Mouse (Mus musculus) heart, embryonic 16.5 days (tissue): ENCODE results near the gene Olfr374. TPM values are rescaled to one million over a fixed set of nuclear protein-coding genes. Genes with fewer than 3 reads are reported as not detected.
A peak's percentile ranks its signal among the peaks of the same experiment; 100 is the strongest.

Experiments used
- ATAC-seq: fragments of 200-750 bp; cut with Nextera tagmentation; replicated peaks from 2 replicates; pipeline ENCODE4 v1.8.0; 2017; ENCODE audit warnings: moderate number of reproducible peaks; ENCODE audit not compliant: insufficient read depth, low FRiP score; ENCODE audit errors: extremely low read depth
- H3K27ac ChIP-seq: fragments of 300-500 bp; sonication (generic); 2 replicates; pipeline ENCODE4 v1.5.1; 2014; ENCODE audit warnings: mild to moderate bottlenecking, low read length, control low read depth, moderate library complexity
- H3K27me3 ChIP-seq: fragments of 300-500 bp; sonication (generic); 2 replicates; pipeline ENCODE4 v1.6.1; 2014; ENCODE audit warnings: low read length, mixed read lengths; ENCODE audit not compliant: control insufficient read depth, insufficient read depth
- H3K36me3 ChIP-seq: fragments of 300-500 bp; sonication (generic); 2 replicates; pipeline ENCODE4 v1.6.1; 2014; ENCODE audit not compliant: control insufficient read depth, insufficient read depth
- H3K4me1 ChIP-seq: fragments of 300-500 bp; sonication (generic); 2 replicates; pipeline ENCODE4 v1.6.1; 2014; ENCODE audit warnings: low read length, mixed read lengths; ENCODE audit not compliant: control insufficient read depth, insufficient read depth
- H3K4me2 ChIP-seq: fragments of 300-500 bp; sonication (generic); 2 replicates; pipeline ENCODE4 v1.6.1; 2014; ENCODE audit warnings: low read depth, mild to moderate bottlenecking, control low read depth, low read length
- H3K4me3 ChIP-seq: fragments of 300-500 bp; sonication (generic); 2 replicates; pipeline ENCODE4 v1.5.1; 2014; ENCODE audit warnings: mild to moderate bottlenecking, control low read depth, low read length
- H3K9ac ChIP-seq: fragments of 300-500 bp; sonication (generic); 2 replicates; pipeline ENCODE4 v1.6.1; 2014; ENCODE audit warnings: low read length, control low read depth
- H3K9me3 ChIP-seq: fragments of 300-500 bp; sonication (generic); replicated peaks from 2 replicates; pipeline ENCODE4 v1.6.1; 2016; ENCODE audit warnings: low read length; ENCODE audit not compliant: control insufficient read depth
- WGBS: fragments of 180-500 bp; shearing (Covaris S2); extraction: QIAGEN DNeasy Blood & Tissue Kit; methylation state at CpG from one replicate; pipeline ENCODE4 v1.1.7; 2014; 5-methylcytosine and 5-hydroxymethylcytosine counted together
- polyA plus RNA-seq: library from polyadenylated mRNA; unstranded; fragments of >200 nt; fragmentation: Nextera tagmentation; extraction: Ambion mirVana; gene quantifications from 2 replicates; pipeline ENCODE4 v1.2.1, GENCODE M21; 2015

Gene Olfr374
- polyA plus RNA-seq, 1 experiment from 2014 or later, result not detected

DNA sequence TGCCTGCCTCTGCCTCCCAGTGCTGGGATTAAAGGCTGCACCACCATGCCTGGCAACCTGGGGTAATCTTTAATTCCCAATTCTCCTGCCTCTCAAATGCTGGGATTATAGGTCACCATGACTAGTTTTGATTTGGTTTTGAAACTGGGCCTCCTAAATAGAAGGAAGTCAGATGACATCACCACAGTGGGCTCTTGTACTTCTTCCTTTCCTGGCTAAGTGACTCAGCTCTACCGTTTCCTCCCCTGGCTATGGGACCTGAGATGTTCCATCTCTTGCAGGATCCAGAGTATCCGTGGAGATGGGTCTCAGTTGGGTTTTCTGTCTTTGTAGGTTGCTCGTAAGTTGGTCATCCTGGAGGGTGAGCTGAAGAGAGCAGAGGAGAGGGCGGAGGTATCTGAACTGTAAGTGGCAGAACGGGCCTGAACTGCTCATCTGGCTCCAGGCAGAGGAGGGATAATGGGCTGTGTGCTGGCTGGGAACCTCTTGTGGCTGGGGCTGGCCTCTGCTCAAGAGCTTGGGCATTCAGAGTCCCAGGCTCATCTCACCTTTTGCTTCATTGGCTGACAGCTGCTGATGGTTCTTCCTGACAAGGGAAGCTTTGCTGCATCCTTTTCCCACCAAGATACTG lies 37.6 kb downstream of the Olfr374 start:
- WGBS, result 72% methylated on average over 5 of the region's 5 CpGs
- no peak for ATAC-seq
- no peak overlapping the region for H3K4me3 ChIP-seq
- H3K4me2 ChIP-seq, result no peak overlapping the region
- no peaks in the 10 kb centered on the region for H3K27me3 ChIP-seq
- H3K36me3 ChIP-seq, result peaks cover 83% of the 10 kb centered on the region
- H3K4me1 ChIP-seq, result peaks cover 18% of the 10 kb centered on the region
- 0 out of 2 replicates have a peak overlapping the region, but pooled peaks have one; percentile 12 for H3K27ac ChIP-seq
- no peaks in the 10 kb centered on the region for H3K9me3 ChIP-seq
- H3K9ac ChIP-seq, result no peak overlapping the region

GRCm38 (mm10) chr8:72145511-72145910 lies 38.7 kb downstream of the Olfr374 start:
- ATAC-seq, result no peak
- Histone ChIP-seq H3K36me3 (peaks cover 88% of the 10 kb centered on the region), H3K9ac (no peak overlapping the region), H3K4me1 (peaks cover 18% of the 10 kb centered on the region), H3K4me2 (no peak overlapping the region), H3K27me3 (no peaks in the 10 kb centered on the region), H3K9me3 (no peaks in the 10 kb centered on the region), H3K27ac (no peak overlapping the region), H3K4me3 (no peak overlapping the region)
- WGBS, result 73% methylated on average over 3 of the region's 3 CpGs

- H3K4me3 ChIP-seq, result no peak overlapping the region
- WGBS, result 53% methylated on average over 1 of the region's 1 CpGs
- H3K27me3 ChIP-seq, result no peaks in the 10 kb centered on the region
- peaks cover 18% of the 10 kb centered on the region for H3K4me1 ChIP-seq
- no peak for ATAC-seq
- H3K36me3 ChIP-seq, result peaks cover 89% of the 10 kb centered on the region
- H3K27ac ChIP-seq, result no peak overlapping the region
- H3K9ac ChIP-seq, result no peak overlapping the region
- H3K4me2 ChIP-seq, result no peak overlapping the region
- no peaks in the 10 kb centered on the region for H3K9me3 ChIP-seq
These were observed 39.2 kb downstream of the Olfr374 start for GRCm38 (mm10) chr8:72146056-72146455.

GRCm38 (mm10) chr8:72146556-72146955 lies 39.7 kb downstream of the Olfr374 start:
- Histone ChIP-seq H3K27me3 (no peaks in the 10 kb centered on the region), H3K4me3 (no peak overlapping the region), H3K9me3 (no peaks in the 10 kb centered on the region), H3K4me2 (no peak overlapping the region), H3K36me3 (peaks cover 90% of the 10 kb centered on the region), H3K27ac (peak overlapping the region; percentile 29), H3K9ac (no peak overlapping the region), H3K4me1 (peaks cover 18% of the 10 kb centered on the region)
- WGBS, result 80% methylated on average over 3 of the region's 3 CpGs
- no peak for ATAC-seq

GRCm38 (mm10) chr8:72147266-72147665 lies 40.4 kb downstream of the Olfr374 start:
- WGBS, result 29% methylated on average over 2 of the region's 2 CpGs
- Histone ChIP-seq H3K36me3 (peaks cover 90% of the 10 kb centered on the region), H3K9ac (no peak overlapping the region), H3K27ac (peak overlapping the region; percentile 29; the same call in 1 of the 2 replicates), H3K4me1 (peaks cover 18% of the 10 kb centered on the region), H3K9me3 (no peaks in the 10 kb centered on the region), H3K27me3 (no peaks in the 10 kb centered on the region), H3K4me2 (no peak overlapping the region), H3K4me3 (no peak overlapping the region)
- ATAC-seq, result no peak; the same call in 1 of the 2 replicates

GRCm38 (mm10) chr8:72149056-72149455 lies 42.2 kb downstream of the Olfr374 start:
- no peak for ATAC-seq
- Histone ChIP-seq H3K9ac (no peak overlapping the region), H3K4me3 (no peak overlapping the region), H3K27me3 (no peaks in the 10 kb centered on the region), H3K4me1 (peaks cover 18% of the 10 kb centered on the region), H3K27ac (no peak overlapping the region), H3K4me2 (no peak overlapping the region), H3K9me3 (no peaks in the 10 kb centered on the region), H3K36me3 (peaks cover 83% of the 10 kb centered on the region)
- WGBS, result 64% methylated on average over 1 of the region's 1 CpGs

- Histone ChIP-seq H3K4me1 (peaks cover 7% of the 10 kb centered on the region), H3K36me3 (peaks cover 61% of the 10 kb centered on the region), H3K4me3 (no peak overlapping the region)
These were observed 44.7 kb downstream of the Olfr374 start for GRCm38 (mm10) chr8:72151418-72152078.

DNA sequence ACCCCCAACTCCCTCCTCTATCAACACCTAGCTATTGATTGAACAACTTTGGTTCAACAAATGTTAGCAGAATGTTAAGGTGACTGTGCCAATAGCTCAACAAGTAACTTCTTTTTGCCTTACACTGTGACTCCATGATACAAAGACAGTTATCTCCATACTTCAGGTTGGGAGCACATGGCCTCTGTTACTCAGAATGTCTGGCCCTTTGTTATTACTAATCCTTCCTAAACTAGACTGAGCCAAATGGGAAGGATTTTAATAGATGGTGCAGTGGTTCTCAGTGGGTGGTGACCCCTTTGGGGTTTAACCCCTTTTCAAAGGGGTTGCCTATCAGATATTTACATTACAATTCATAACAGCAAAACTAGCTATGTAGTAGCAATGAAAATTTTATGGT lies 46.5 kb downstream of the Olfr374 start:
- Histone ChIP-seq H3K27me3 (no peaks in the 10 kb centered on the region), H3K27ac (no peak overlapping the region), H3K4me3 (no peak overlapping the region), H3K4me1 (no peaks in the 10 kb centered on the region), H3K9me3 (no peaks in the 10 kb centered on the region), H3K9ac (no peak overlapping the region), H3K4me2 (no peak overlapping the region), H3K36me3 (peaks cover 44% of the 10 kb centered on the region)
- no peak for ATAC-seq

More at GRCm38 (mm10) chr8:72151418-72152078, 44.7 kb downstream of the Olfr374 start:
- peak overlapping the region; percentile 18; the same call in 1 of the 2 replicates for H3K27ac ChIP-seq
- H3K27me3 ChIP-seq, result no peaks in the 10 kb centered on the region
- H3K4me2 ChIP-seq, result no peak overlapping the region
- H3K9me3 ChIP-seq, result no peaks in the 10 kb centered on the region
- ATAC-seq, result no peak
- 73% methylated on average over 3 of the region's 3 CpGs for WGBS
- H3K9ac ChIP-seq, result no peak overlapping the region

GRCm38 (mm10) chr8:72158096-72158495 lies 51.3 kb downstream of the Olfr374 start:
- Histone ChIP-seq H3K36me3 (peaks cover 5% of the 10 kb centered on the region), H3K27me3 (no peaks in the 10 kb centered on the region), H3K9ac (no peak overlapping the region), H3K4me2 (no peak overlapping the region), H3K4me1 (peaks cover 22% of the 10 kb centered on the region), H3K9me3 (no peaks in the 10 kb centered on the region), H3K4me3 (no peak overlapping the region), H3K27ac (no peak overlapping the region)
- no peak for ATAC-seq
- 83% methylated on average over 2 of the region's 2 CpGs for WGBS
